Mouse (Mus musculus): ENCODE data around the gene Esyt1.
"Not testable (repeated sequence)": the region's sequence is repeated elsewhere in the genome, so short reads cannot be mapped to it uniquely, and the experiment has no call there.

The Esyt1 gene

DNA sequence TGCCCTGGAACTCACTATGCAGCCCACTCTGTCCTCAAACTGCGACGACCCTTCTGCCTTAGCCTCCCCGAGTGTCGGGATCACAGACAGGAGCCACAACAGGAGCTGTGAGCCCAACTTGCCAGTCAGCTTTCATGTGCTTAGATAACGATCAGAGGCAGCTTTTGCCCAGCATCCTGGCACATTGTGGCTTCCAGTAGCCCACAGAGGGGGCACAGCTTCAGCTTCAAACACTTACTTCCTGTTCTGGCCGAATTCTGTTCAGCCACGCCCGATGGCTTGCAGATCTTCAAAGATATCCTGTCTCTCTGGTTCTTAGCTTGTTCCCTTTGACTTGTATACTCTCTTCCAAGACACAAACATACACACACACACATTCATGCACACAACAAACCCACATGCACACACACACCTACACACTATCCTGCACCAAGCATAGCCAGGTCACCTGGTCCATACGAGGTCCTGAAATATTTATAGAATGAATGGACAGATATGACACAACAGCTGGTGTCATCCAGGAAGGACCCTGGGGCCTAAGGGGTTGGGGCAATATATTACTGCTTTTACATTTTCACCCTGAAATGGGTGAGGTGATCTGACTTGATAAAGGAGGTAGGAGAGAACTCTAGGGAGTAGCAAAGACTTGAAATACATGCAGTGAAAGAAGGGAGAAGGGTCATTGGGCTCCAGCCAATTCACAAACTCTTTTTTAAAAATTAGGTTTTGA is 20.9 kb downstream of the Esyt1 start:
- no peak for DNase-seq (ENCODE audit: low read depth, low spot score)

DNA sequence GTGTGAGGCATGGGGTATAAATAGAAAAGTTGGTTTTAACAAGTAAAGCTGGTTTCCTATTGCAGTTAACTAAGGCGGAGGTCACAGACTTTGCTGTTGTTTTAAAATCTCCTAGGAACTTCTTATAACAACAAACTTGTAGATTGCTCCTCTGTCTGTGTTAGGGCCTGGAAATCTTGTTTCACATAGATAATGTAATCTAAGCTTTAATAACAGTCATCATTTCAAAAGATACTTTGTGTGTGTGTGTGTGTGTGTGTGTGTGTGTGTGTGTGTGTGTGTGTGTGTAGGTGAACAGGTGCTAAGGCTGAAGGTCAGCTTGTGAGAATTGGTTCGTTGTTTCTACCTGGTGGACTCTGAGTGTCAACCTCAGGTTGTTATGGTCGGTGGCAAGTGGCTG is 21.7 kb downstream of the Esyt1 start:
- no peak for DNase-seq (ENCODE audit: low read depth, low spot score)

DNA sequence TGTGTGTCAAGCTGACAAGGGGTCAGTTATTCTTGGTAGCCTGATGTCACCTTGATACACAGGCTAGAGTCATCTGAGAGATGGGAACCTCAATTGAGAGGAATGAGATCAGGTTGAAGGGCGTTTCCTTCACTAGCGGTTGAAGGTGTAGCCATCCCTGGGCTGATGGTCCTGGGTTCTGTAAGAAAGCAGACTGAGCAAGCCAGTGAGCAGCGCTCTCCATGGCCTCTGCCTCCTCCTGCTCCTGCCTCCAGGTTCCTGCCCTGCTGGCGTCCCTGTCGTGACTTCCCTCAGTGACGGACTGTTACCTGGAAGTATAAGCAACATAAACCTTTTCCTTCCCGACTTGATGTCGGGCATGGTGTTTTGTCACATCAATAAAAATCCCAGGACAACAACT is 22.1 kb downstream of the Esyt1 start:
- DNase-seq (ENCODE audit: low read depth, low spot score): no peak

DNA sequence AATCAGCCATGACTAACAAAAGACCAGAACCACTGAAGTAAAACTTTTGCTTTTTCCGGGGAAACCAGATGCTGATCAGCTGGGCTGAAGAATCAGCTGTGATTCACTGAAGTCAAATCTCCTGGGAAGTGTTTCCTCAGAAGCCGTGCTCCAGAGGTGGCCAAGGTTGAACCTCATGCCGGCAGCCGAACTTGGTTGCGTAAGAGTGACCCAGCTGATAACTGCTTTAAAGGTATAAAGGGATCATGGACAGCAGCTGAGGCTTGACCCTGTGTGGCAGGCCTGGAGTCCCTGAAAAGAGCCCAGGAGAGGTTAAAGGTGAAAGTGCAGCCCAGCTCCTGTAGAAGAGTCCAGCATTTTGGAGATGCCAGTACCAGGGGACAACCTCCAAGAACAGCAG is 23.3 kb downstream of the Esyt1 start:
- DNase-seq (ENCODE audit: low read depth, low spot score): no peak

DNA sequence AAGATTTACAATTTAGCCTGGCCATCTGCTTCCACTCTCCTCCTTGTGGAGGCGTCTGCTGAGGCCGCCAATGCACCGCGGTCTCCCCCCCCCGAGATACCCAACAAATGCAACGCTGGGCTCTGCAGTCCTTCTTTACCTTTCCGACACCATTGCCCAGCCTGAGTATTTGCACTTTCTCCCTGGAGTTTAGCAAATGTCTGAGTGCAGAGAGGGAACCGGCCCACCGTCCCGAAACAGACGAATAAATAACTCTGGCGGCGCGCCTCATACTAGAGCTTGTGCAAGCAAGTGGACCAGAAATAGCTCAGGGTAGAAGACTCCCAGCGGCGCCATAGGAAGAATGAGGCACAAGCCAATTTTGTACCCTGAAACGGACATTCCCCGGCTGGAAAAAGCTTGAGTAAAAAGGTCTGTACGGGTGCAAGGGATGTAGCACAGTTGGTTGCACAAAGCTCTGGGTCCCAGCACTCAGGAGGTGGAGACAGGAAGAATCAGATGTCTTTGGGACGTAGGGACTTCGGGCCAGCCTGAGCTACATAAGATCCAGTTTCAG is 26.5 kb downstream of the Esyt1 start:
- no peak for DNase-seq (ENCODE audit: low read depth, low spot score)

DNA sequence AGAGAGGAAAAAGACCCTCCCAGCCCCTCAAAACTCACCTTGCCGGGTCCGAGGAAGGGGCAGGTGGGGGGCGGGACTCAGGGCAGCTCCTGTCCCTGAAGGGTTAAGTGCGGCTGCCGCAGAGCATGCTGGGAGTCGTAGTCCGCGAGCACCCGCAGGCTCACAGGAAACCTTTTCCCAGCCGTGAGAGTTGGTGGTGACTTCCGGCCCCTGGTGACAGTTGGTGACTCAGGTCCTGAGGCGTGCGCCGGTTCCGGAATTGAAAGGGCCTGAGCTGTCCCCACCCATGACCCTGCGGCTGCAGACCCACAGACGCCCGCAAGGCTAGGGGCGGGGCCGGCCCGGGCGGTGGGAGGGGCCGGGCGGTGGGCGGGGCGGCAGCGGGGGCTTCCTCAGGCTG is 27.1 kb downstream of the Esyt1 start, which contains the start of gene Myl6b:
Gene Myl6b, minus strand, starts transcription at position 96 of the 400 bp plus-strand sequence.
- peak; percentile 87 for DNase-seq (ENCODE audit: low read depth, low spot score)

DNA sequence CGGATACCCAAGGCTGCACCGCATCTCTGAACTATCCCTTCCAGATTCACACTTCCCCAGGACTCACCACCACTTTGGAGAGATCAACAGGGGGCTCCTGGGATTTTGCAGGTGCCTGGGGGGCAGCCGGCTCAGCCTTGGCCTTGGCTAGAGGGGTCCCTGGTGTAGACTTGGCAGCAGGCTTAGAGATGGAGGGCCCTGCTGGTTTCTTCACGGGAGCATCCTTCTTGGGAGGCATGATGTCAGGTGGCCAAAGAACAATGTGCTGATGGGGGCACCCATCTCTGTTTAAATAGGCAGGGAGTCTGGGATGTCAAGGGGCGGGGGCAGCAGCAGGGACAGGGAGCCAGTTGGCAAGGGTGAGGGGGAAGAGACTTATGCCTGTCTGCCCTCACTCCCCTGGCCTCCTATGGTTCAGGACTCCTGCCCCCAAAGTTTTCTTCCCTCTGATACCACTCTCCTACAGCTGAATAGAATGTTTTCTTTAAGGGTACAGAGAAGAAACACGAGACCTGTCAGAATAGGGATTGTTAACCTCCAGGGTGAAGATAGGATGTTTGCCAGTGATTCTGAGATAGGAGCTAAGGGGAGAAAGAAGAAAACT is 28.4 kb downstream of the Esyt1 start:
- no peak for DNase-seq (ENCODE audit: low read depth, low spot score)

DNA sequence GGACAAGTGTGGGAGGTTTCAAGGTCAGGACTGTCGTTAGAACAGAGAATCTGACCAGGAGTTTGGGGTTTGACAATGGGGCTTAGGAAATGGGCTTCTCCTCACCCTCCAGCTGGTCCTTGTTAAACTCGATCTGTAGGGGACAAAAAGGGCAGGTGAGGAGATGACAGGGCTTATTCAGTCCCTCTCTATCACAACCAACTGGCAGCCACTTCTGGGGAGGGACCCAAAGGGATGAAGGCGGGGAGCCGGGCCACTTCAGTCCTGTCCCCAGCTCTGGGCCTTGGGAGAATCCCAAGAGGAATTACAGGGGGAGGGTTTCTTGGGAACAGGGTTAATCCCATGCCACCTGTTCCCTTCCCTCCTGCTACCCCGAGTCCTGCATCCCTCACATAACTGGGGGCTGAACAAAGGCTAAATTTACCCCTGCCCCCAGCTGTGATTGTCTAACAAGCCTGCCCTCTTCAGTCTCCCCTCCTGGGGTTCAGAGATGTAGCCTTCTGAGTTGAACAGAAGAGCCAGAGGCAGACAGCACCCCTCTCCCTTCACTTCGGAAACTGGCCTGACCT is 29.1 kb downstream of the Esyt1 start:
- no peak for DNase-seq (ENCODE audit: low read depth, low spot score)

DNA sequence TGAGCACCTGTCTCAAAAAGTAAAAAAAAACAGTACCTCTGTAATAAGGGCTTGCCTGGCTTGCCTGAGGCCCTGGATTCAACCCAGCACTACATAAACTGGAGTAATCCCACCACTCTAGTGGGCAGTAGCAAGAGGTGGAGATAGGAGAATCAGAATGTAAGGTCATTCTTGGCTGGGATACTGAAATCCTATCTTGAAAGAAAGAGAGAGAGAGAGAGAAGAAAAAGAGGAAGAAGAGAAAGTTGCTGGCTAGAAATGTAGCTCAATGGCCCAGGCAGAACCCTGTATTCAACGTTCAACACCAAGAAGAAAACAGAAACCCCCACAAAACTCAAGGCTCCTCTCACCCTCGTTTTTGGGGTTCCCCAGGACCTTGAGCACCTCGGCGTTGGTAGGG is 29.8 kb downstream of the Esyt1 start:
- no peak for DNase-seq (ENCODE audit: low read depth, low spot score)

DNA sequence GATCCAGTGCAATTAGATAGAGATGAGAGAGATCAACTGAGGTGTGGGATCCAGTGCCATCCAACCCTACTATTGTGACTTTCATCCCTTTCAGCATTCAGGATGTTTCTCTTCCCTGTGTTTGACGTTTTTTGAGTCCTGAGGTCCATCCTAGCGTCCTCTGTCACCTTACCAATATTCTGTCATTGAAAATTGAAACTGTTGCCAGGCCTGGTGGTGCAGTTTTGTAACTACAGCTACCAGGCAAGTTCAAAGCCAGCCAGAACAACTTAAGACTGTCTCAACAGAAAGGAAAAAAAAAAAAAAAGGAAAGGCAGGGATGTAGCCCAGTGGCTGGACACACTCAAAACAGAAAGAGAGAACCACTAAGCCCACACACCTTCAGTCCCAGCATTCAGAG is 30.4 kb downstream of the Esyt1 start:
- DNase-seq (ENCODE audit: low read depth, low spot score): no peak

DNA sequence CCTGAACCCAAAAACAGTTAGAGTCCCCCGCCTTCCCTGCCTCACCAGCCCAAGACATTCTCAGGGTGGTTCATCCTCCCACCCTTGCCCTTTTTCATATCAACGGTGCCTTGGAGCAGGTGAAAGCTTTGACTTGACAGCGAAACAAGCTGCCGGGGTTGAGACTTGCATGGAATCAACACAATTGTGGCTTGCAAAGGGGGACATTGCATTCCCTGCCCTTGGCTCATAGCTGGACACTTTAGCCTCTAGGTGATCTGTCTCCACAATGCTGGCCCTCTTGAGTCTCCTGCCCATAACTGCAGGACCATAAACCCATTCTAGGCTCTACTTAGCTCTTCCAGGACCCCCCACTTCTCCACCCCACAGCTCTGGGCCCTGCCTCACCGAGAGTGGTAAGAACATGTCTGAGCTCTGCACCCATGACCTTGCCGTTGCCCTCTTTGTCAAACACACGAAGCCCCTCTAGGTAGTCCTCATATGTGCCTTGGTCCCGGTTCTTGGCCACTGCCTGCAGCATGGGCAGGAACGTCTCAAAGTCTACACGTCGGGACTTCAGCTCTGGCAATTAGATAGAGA is 30.9 kb downstream of the Esyt1 start:
- DNase-seq (ENCODE audit: low read depth, low spot score): no peak

DNA sequence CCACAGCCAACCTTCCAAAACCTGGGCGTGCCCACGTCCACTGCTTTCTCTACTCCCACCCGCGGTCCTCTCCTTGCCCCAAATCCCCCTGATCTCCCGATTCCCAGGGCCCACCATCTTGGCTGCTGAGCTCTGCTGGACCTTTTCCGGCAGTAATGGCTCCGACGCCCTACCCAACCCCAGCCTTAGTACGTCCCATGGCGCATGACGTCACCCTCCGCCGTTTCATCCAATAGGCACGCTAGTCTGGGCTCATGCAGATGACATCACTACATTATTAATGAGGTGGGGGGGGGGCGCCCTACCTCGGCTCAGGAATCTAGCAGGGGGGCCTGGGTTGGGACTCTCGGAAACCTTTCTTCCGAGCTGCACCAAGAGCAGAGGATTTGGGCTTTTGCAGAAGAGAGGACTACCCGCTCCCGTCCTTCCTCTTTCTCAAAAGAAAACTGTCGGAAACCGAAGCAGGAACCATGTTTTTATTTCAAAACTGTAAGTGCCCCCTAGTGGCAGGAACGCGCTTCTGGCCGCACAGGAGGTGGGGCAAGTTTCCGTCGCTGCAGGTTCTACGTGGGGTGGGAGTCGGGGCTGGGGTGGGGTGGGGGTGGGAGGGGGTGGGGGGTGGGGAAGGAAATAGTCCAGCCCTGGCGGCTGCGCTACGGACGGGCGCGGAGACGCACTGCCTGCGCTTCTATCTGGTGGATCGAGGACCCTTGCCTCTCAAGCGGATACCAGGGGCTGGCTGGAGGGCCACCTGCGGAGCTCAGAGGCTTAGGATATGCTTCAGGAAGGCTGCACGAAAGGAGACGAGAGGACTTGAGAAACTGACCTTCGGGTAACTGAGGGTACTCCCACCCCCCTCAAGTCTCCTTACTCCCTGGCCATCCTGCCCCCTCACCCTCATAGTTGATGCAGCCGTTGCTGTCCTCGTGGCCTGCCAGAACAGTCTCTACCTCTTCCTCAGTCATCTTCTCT is 31.7 kb downstream of the Esyt1 start, which contains the start of gene Myl6:
Gene Myl6, minus strand, starts transcription at position 451 of the 972 bp plus-strand sequence.
- peak; percentile 98 for DNase-seq (ENCODE audit: low read depth, low spot score)

DNA sequence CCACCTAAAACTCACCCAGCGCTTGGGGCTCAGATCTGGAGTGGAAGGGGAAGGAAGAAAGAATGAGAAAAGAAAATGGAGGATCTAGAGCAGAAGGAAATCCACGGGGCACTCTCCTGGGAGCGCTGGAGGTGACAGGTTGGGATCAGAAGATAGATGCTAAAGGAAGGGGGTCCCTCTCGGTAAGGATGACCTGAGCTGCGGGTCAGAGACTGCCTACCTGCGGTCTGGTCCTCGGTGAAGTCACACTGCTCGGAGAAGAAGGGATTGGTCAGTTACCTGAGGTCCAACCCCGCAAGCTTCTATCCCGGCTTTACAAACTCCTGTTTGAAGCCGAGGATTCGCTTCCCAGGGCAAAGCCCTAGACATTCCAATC is 32.4 kb downstream of the Esyt1 start:
- DNase-seq (ENCODE audit: low read depth, low spot score): peak; percentile 16

DNA sequence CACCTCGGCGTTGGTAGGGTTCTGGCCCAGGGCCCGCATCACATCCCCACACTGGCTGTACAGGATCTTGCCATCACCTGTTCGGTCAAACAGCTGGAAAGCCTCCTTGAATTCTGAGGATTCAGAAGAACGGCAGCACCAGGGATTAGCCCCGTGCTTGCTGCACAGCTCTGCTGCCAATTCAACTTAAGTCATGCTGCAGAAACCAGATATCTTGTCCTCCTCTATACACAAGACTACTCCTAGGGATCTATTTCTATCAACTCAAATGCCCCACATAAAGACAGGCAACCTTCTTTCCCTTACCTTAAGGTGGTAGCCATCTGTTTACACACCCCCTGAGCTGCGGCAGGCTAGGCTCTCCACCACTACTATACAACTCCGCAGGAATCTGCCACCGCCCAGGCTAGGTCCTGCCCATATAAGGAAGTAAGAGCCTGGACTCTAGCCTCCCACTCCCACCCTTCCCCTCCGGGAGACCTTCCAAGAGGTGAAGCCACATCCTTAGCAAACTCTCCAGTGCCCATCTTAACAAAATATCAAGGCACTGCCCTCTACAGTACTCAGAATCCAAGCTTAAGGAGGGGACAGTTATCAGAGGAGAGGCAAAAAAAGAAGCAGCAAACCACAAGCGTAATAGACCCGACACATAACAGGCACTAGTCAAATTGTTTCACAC is 32.9 kb downstream of the Esyt1 start:
- DNase-seq (ENCODE audit: low read depth, low spot score): no peak

DNA sequence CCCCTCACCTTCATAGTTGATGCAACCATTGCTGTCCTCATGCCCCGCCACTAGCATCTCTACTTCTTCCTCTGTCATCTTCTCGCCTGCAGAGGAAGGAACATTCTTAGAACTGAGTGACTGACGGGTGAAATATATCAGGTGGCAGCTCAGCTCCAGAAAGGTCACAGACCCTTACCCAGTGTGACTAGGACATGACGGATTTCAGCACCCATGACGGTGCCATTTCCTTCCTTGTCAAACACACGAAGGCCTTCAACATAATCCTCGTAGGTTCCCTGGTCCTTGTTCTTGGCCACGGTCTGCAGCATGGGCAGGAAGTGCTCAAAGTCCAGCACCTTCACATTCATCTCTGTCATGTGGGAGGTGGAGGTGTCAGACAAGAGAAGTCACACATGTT is 33.6 kb downstream of the Esyt1 start:
- DNase-seq (ENCODE audit: low read depth, low spot score): not testable (repeated sequence)

DNA sequence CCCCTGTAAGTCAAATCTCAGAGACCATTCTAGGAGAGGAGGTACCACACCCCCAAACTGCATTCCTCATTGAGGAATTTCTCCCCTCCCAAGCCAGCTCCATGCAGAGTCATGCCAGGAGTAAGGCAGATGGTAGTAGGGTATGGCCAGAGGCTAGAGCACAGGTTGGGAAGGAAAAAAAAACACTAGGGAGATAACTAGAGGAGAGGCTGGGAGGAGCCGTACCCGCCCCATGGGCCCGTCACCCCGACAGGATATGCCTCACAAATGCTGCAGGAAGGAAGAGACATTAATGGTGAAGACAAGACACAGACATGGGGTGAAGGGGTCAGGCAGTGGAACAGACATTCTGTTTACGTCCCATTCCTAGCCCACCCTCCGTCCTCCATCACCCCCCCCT is 34.2 kb downstream of the Esyt1 start:
- DNase-seq (ENCODE audit: low read depth, low spot score): no peak

DNA sequence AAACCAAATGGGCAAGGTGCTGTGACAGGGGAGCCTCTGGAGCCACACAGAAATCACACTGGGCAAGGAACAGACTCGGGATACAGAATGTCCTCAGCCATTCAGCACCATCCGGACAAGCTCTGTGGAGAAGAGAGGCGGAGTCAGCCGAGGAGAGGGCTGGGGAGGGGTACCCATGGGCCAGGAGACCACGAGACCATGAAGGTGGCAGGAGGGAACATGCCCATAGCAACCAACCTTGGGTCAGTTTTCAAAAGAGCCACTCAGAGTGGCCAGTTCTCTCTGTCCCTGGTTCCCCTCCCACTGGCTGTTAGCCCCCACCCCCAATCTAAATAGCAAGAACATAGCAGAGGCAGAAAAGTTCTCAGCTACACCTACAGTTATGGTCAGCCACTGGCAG is 34.8 kb downstream of the Esyt1 start:
- no peak for DNase-seq (ENCODE audit: low read depth, low spot score)

DNA sequence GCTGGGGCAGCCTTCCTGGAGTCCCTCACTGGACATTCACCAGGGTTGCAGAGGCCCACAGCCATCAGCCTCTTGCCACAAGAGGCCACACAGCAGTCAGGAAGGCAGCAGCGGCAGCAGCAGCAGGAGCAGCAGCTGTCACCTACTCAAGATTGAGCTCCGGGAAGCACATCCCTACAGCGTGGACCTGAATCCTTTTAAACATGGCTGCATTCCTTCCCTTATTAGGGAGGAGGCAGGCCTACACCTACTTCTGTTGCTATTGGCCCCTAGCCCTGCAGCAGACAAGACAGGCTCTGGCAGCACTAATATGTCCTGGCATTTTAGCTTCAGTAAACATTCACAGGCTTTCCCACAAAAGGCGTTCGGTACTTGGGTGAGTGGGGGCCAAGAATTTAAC is 35.4 kb downstream of the Esyt1 start:
- DNase-seq (ENCODE audit: low read depth, low spot score): no peak

DNA sequence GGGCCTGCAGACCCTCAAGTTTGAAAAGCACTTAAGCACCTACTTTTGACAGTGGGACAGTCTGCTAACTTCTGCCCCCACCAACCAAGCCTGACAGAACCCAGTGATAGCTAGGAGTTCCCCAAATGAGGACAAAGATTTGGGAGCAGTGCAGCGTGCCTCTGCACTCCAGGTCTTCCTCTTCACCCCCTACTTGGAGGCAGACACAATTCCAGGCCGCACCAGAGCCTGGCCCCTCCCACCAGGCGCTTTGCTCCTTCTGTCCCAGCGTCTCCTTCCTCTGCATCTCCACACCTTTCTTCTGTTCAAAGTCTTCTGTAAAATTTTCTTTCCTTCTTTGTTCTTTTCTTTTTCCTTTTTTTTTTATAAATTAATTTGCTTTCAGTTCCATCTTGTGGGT is 35.9 kb downstream of the Esyt1 start:
- no peak for DNase-seq (ENCODE audit: low read depth, low spot score)

DNA sequence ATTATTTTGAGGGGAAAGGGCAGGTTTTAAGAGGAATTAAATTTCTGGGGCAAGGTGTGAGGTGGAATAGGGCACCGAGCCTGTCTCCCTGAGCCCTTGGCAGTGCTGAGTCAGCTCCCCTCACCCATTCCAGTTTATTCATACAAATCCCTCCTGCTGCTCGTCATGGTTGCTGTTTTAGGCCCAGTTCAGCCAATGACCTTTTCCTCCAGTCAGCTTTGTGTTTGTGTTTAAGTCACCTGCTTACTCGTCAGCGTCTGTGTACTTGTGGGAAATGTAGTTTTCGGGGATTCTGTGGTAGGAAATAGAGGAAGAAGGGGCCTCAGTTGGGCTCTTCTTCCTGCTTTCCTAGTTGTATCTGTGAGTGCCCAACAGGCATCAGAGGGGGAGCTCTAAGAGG is 36.3 kb downstream of the Esyt1 start:
- no peak for DNase-seq (ENCODE audit: low read depth, low spot score)

DNA sequence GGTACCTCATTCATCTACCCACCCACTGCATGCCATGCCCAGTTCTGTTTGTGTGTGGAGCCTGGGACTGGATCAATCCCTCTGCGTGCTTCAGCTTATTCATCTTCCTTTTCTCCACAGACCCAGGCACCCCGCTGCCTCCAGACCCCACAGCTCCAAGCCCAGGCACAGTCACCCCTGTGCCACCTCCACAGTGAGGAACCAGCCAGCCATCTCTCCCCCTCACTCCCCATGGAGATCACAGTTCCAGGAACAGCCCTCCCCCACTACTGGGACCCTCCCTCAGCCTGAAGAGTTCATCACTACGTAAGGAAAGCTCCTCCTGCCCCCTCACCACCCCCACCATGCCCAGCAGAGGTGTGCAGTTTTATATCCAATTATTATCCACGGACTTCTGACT is 36.9 kb downstream of the Esyt1 start:
- DNase-seq (ENCODE audit: low read depth, low spot score): no peak
